Mouse (Mus musculus): ENCODE results near the gene Olfr1006. TPM values are rescaled to one million over a fixed set of nuclear protein-coding genes. Genes with fewer than 3 reads are reported as not detected.
"Not testable (repeated sequence)": the region's sequence is repeated elsewhere in the genome, so short reads cannot be mapped to it uniquely, and the experiment has no call there.

The Olfr1006 gene
- polyA plus RNA-seq (2012; ENCODE audit: insufficient read depth, insufficient read length, low replicate concordance, missing spikeins), result not detected in 2 replicates

- no peak within 1 kb of the TSS for H3K4me3 ChIP-seq (ENCODE audit: insufficient read depth, low read depth, low read length)
- no peak within 1 kb of the TSS for H3K27ac ChIP-seq (ENCODE audit: insufficient read depth, low read depth, low read length)
- no peaks in the 10 kb centered on the region for H3K4me1 ChIP-seq (ENCODE audit: control insufficient read depth, insufficient read depth, low read length)
- no peak for TF ChIP-seq POLR2A (IDR thresholded peaks at IDR 0.05; ENCODE audit: insufficient read depth, low read depth, low read length)
- TF ChIP-seq CTCF (IDR thresholded peaks at IDR 0.05; ENCODE audit: insufficient read depth, low read depth, low read length), result no peak
Measured at GRCm38 (mm10) chr2:85678667-85679066, at the start of gene Olfr1006. TSS of gene Olfr1006 (minus strand) at chr2:85678767.

DNA sequence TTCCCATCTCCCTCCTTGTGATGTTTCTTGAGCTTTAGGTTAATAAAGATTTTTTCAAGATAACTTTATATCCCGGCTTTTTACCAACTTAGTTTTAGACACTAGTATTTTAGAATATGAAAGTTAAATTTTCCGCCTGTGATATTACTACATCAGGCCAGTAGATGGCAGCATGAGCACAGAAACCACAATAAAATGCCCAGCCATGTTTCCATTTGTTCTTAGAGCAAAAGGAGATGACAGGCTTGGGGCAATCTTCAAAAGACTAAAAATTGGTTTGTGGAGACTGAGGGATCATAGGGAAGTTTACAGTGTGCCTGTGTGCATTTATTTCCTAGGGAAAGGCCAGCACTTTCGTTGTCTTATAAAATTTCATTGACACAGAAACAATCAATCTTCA, 47.2 kb upstream of the Olfr1006 start:
- Histone ChIP-seq H3K4me3 (ENCODE audit: insufficient read depth, low read depth, low read length) (no peak overlapping the region), H3K27ac (ENCODE audit: insufficient read depth, low read depth, low read length) (no peak overlapping the region), H3K4me1 (ENCODE audit: control insufficient read depth, insufficient read depth, low read length) (no peaks in the 10 kb centered on the region)
- WGBS, result 11% methylated on average over 3 of the region's 3 CpGs
- TF ChIP-seq CTCF (IDR thresholded peaks at IDR 0.05; ENCODE audit: insufficient read depth, low read depth, low read length) (no peak), POLR2A (IDR thresholded peaks at IDR 0.05; ENCODE audit: insufficient read depth, low read depth, low read length) (no peak)

DNA sequence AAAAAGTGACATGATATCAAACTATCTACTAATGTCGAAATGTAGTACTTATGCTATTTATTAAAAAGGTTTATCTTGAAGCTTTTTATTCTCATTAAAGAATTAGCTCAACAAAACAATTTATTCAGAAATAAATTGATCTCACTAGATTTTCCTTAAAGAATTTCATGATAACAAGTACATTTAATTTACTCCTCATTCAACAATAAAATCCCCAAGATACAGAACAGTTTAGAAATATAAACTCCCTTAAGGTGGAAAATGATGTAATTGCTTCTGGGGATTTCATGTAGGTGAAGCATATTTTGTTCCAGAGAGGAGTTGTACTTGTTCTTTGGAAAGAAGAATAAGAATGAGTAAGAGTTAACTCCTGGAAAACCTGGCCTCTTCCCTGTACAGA, 36.6 kb upstream of the Olfr1006 start, which contains the start of gene Olfr1009:
Gene Olfr1009 (plus strand): TSS at position 301 of the 400 bp plus-strand sequence.
- no peaks in the 10 kb centered on the region for H3K4me1 ChIP-seq (ENCODE audit: control insufficient read depth, insufficient read depth, low read length)
- H3K4me3 ChIP-seq (ENCODE audit: insufficient read depth, low read depth, low read length), result no peak within 1 kb of the TSS
- no peak for TF ChIP-seq POLR2A (IDR thresholded peaks at IDR 0.05; ENCODE audit: insufficient read depth, low read depth, low read length)
- no peak for TF ChIP-seq CTCF (IDR thresholded peaks at IDR 0.05; ENCODE audit: insufficient read depth, low read depth, low read length)
- 95% methylated on average over 1 of the region's 1 CpGs for WGBS
- no peak within 1 kb of the TSS for H3K27ac ChIP-seq (ENCODE audit: insufficient read depth, low read depth, low read length)

DNA sequence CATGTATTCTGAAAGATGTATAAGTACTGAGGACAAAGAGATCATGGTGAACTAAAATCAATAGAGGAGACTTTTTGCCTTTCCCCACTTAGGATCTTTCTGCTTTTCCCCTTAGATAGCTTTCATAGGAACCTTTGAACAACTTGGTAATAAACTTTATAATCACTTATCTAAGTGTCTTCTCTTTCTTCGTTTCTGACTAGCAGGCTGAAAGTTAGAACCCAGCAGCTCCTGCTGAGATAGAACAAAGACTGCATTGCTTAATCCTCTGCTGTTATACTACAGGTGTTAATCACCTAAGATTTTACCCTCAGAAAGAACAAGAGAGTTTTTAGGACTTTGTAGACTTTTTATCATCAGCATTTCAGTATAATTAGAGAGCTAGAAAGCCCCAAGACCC, 32.6 kb upstream of the Olfr1006 start:
- 15% methylated on average over 1 of the region's 1 CpGs for whole genome bisulfite sequencing
- Histone ChIP-seq H3K4me3 (ENCODE audit: insufficient read depth, low read depth, low read length) (no peak overlapping the region), H3K27ac (ENCODE audit: insufficient read depth, low read depth, low read length) (no peak overlapping the region), H3K4me1 (ENCODE audit: control insufficient read depth, insufficient read depth, low read length) (no peaks in the 10 kb centered on the region)
- TF ChIP-seq CTCF (IDR thresholded peaks at IDR 0.05; ENCODE audit: insufficient read depth, low read depth, low read length), result no peak
- TF ChIP-seq POLR2A (IDR thresholded peaks at IDR 0.05; ENCODE audit: insufficient read depth, low read depth, low read length), result no peak

DNA sequence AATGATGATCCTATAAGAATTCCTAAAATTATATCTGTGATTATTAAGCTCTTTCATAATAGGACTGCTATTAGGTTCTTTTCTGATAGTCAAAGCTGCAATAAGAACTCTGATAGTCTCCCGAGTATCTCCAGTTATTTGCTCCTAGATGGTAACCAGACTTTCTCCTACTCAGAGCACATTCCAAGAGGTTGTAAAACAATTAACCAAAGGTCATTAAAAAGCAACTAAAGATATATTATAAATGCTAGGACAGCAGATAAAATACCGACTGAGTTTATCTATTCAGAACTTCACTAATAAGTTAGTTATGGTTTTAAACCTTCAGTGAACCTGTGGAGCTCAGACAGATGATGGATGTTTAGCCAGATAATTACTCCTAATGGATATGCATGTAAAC, 32.1 kb upstream of the Olfr1006 start:
- H3K4me3 ChIP-seq (ENCODE audit: insufficient read depth, low read depth, low read length); H3K27ac ChIP-seq (ENCODE audit: insufficient read depth, low read depth, low read length); H3K4me1 ChIP-seq (ENCODE audit: control insufficient read depth, insufficient read depth, low read length): not testable (repeated sequence)
- WGBS, result 75% methylated on average over 2 of the region's 2 CpGs

GRCm38 (mm10) chr2:85689131-85689530, 10.6 kb upstream of the Olfr1006 start, which contains the start of gene Olfr1008:
TSS of gene Olfr1008 (plus strand) at chr2:85689431.
- Histone ChIP-seq H3K4me3 (ENCODE audit: insufficient read depth, low read depth, low read length) (no peak within 1 kb of the TSS), H3K4me1 (ENCODE audit: control insufficient read depth, insufficient read depth, low read length) (no peaks in the 10 kb centered on the region), H3K27ac (ENCODE audit: insufficient read depth, low read depth, low read length) (no peak within 1 kb of the TSS)
- TF ChIP-seq CTCF (IDR thresholded peaks at IDR 0.05; ENCODE audit: insufficient read depth, low read depth, low read length), result no peak
- TF ChIP-seq POLR2A (IDR thresholded peaks at IDR 0.05; ENCODE audit: insufficient read depth, low read depth, low read length), result no peak

DNA sequence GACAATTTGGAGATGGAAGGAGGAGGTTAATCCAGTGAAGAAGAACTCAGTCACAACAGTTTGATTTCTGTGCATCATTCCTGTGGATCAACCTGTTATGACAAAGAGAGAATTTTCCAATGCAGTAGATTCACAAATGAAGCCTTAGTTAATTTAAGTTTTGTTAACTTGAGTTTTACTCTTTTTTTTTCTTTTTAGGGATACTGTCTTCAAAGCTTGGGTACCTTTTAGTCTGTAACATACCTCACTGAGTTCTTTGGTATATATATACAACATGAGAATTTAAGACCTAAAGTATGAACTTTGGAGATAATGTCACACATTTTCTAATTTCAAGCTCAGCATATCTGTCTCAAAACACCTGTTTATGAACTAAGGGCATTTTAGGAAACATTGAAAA, 14.2 kb downstream of the Olfr1006 start, which contains the start of gene Olfr154:
Gene Olfr154 (minus strand): TSS at position 101 of the 400 bp plus-strand sequence.
- not testable (repeated sequence) for H3K4me3 ChIP-seq (ENCODE audit: insufficient read depth, low read depth, low read length); H3K4me1 ChIP-seq (ENCODE audit: control insufficient read depth, insufficient read depth, low read length); H3K27ac ChIP-seq (ENCODE audit: insufficient read depth, low read depth, low read length)

GRCm38 (mm10) chr2:85650604-85651003, 28.0 kb downstream of the Olfr1006 start, which contains the start of gene Olfr1002:
TSS of gene Olfr1002 (minus strand) at chr2:85650704.
- WGBS, result 94% methylated on average over 1 of the region's 1 CpGs
- TF ChIP-seq POLR2A (IDR thresholded peaks at IDR 0.05; ENCODE audit: insufficient read depth, low read depth, low read length) (no peak), CTCF (IDR thresholded peaks at IDR 0.05; ENCODE audit: insufficient read depth, low read depth, low read length) (no peak)

More at GRCm38 (mm10) chr2:85650604-85651003, 28.0 kb downstream of the Olfr1006 start, which contains the start of gene Olfr1002:
- Histone ChIP-seq H3K27ac (ENCODE audit: insufficient read depth, low read depth, low read length) (no peak within 1 kb of the TSS), H3K4me3 (ENCODE audit: insufficient read depth, low read depth, low read length) (no peak within 1 kb of the TSS), H3K4me1 (ENCODE audit: control insufficient read depth, insufficient read depth, low read length) (no peaks in the 10 kb centered on the region)

Other genes with a start within 250 kb of the Olfr1006 start
- gene Olfr994, start 242.3 kb downstream of the Olfr1006 start, polyA plus RNA-seq (2012; ENCODE audit: insufficient read depth, insufficient read length, low replicate concordance, missing spikeins), result not detected in 2 replicates
- gene Olfr995, start 235.1 kb downstream of the Olfr1006 start, polyA plus RNA-seq (2012; ENCODE audit: insufficient read depth, insufficient read length, low replicate concordance, missing spikeins), result not detected in 2 replicates
- gene 4833423E24Rik, start 159.7 kb downstream of the Olfr1006 start, polyA plus RNA-seq (2012; ENCODE audit: insufficient read depth, insufficient read length, low replicate concordance, missing spikeins), result not detected in 2 replicates
- not detected in 2 replicates for gene Olfr996, start 99.6 kb downstream of the Olfr1006 start, polyA plus RNA-seq (2012; ENCODE audit: insufficient read depth, insufficient read length, low replicate concordance, missing spikeins)
- gene Olfr998, start 89.8 kb downstream of the Olfr1006 start, polyA plus RNA-seq (2012; ENCODE audit: insufficient read depth, insufficient read length, low replicate concordance, missing spikeins), result not detected in 2 replicates
- not detected in 2 replicates for gene Olfr1000, start 66.9 kb downstream of the Olfr1006 start, polyA plus RNA-seq (2012; ENCODE audit: insufficient read depth, insufficient read length, low replicate concordance, missing spikeins)
- gene Olfr1002, start 28.1 kb downstream of the Olfr1006 start, polyA plus RNA-seq (2012; ENCODE audit: insufficient read depth, insufficient read length, low replicate concordance, missing spikeins), result not detected in 2 replicates
- gene Olfr154, start 14.3 kb downstream of the Olfr1006 start, polyA plus RNA-seq (2012; ENCODE audit: insufficient read depth, insufficient read length, low replicate concordance, missing spikeins), result not detected in 2 replicates
- gene Olfr1008, start 10.7 kb upstream of the Olfr1006 start, polyA plus RNA-seq (2012; ENCODE audit: insufficient read depth, insufficient read length, low replicate concordance, missing spikeins), result not detected in 2 replicates
- not detected in 2 replicates for gene Olfr1009, start 36.7 kb upstream of the Olfr1006 start, polyA plus RNA-seq (2012; ENCODE audit: insufficient read depth, insufficient read length, low replicate concordance, missing spikeins)
- not detected in 2 replicates for gene Olfr1012, start 84.0 kb upstream of the Olfr1006 start, polyA plus RNA-seq (2012; ENCODE audit: insufficient read depth, insufficient read length, low replicate concordance, missing spikeins)
- not detected in 2 replicates for gene Olfr1013, start 88.3 kb upstream of the Olfr1006 start, polyA plus RNA-seq (2012; ENCODE audit: insufficient read depth, insufficient read length, low replicate concordance, missing spikeins)
- gene Olfr1014, start 93.9 kb upstream of the Olfr1006 start, polyA plus RNA-seq (2012; ENCODE audit: insufficient read depth, insufficient read length, low replicate concordance, missing spikeins), result not detected in 2 replicates
- gene Olfr1015, start 103.2 kb upstream of the Olfr1006 start, polyA plus RNA-seq (2012; ENCODE audit: insufficient read depth, insufficient read length, low replicate concordance, missing spikeins), result not detected in 2 replicates
- gene Olfr1016, start 123.8 kb upstream of the Olfr1006 start, polyA plus RNA-seq (2012; ENCODE audit: insufficient read depth, insufficient read length, low replicate concordance, missing spikeins), result not detected in 2 replicates
- gene Olfr1018, start 139.7 kb upstream of the Olfr1006 start, polyA plus RNA-seq (2012; ENCODE audit: insufficient read depth, insufficient read length, low replicate concordance, missing spikeins), result not detected in 2 replicates
- gene Olfr1019, start 166.7 kb upstream of the Olfr1006 start, polyA plus RNA-seq (2012; ENCODE audit: insufficient read depth, insufficient read length, low replicate concordance, missing spikeins), result not detected in 2 replicates
- not detected in 2 replicates for gene Olfr1020, start 168.3 kb upstream of the Olfr1006 start, polyA plus RNA-seq (2012; ENCODE audit: insufficient read depth, insufficient read length, low replicate concordance, missing spikeins)
- not detected in 2 replicates for gene Olfr1022, start 189.8 kb upstream of the Olfr1006 start, polyA plus RNA-seq (2012; ENCODE audit: insufficient read depth, insufficient read length, low replicate concordance, missing spikeins)
- not detected in 2 replicates for gene Olfr1023, start 206.9 kb upstream of the Olfr1006 start, polyA plus RNA-seq (2012; ENCODE audit: insufficient read depth, insufficient read length, low replicate concordance, missing spikeins)
- gene Olfr1024, start 226.3 kb upstream of the Olfr1006 start, polyA plus RNA-seq (2012; ENCODE audit: insufficient read depth, insufficient read length, low replicate concordance, missing spikeins), result not detected in 2 replicates
- not detected in 2 replicates for gene Olfr1025-ps1, start 236.4 kb upstream of the Olfr1006 start, polyA plus RNA-seq (2012; ENCODE audit: insufficient read depth, insufficient read length, low replicate concordance, missing spikeins)
- not detected in 2 replicates for gene Olfr1026, start 242.8 kb upstream of the Olfr1006 start, polyA plus RNA-seq (2012; ENCODE audit: insufficient read depth, insufficient read length, low replicate concordance, missing spikeins)